Mouse (Mus musculus): ENCODE data around the gene 1700020N01Rik.

The 1700020N01Rik gene

GRCm38 (mm10) chr10:21669750-21670161 lies 76.8 kb downstream of the 1700020N01Rik start:
- DNase-seq (ENCODE audit: low spot score): no peak

GRCm38 (mm10) chr10:21670168-21670567 lies 77.2 kb downstream of the 1700020N01Rik start:
- no peak for DNase-seq (ENCODE audit: low spot score)

Measured in adipocyte (in vitro differentiated cells).